Mouse (Mus musculus) CH12.LX (cell line): ENCODE measurements around the gene Farp1.

Source experiments
- CTCF ChIP-seq, 2 experiments: IDR thresholded peaks in 1 of 2; conservative IDR thresholded peaks in 1 of 2; 2 replicates each; pipeline ENCODE4 v1.5.1; 2011 to 2012; ENCODE audit warnings: low read depth in 2 of 2, low read length in 2 of 2, improper control_type of control experiment in 1 of 2, inconsistent platforms in 1 of 2, mild to moderate bottlenecking in 1 of 2, moderate library complexity in 1 of 2
- E2F4 ChIP-seq: IDR thresholded peaks from 2 replicates; pipeline ENCODE4 v1.6.1; 2011; ENCODE audit warnings: low read depth, low read length, improper control_type of control experiment; ENCODE audit not compliant: insufficient replicate concordance
- HCFC1 ChIP-seq: IDR thresholded peaks from 2 replicates; pipeline ENCODE4 v1.6.1; 2012; ENCODE audit warnings: low read depth, mild to moderate bottlenecking, inconsistent platforms, low read length, improper control_type of control experiment
- NELFE ChIP-seq: IDR thresholded peaks from 2 replicates; pipeline ENCODE4 v1.6.1; 2011; ENCODE audit warnings: low read depth, low read length, improper control_type of control experiment
- POLR2A ChIP-seq: IDR thresholded peaks from 2 replicates; pipeline ENCODE4 v1.6.1; 2011; ENCODE audit warnings: low read depth, mild to moderate bottlenecking, improper control_type of control experiment, low read length

GRCm38 (mm10) chr14:121145698-121146097, 110.7 kb downstream of the Farp1 start:
- TF ChIP-seq E2F4 = no peak
- no peak for TF ChIP-seq POLR2A
- TF ChIP-seq CTCF (conservative IDR thresholded peaks at IDR 0.05 in 1 of 2, IDR thresholded peaks at IDR 0.05 in 1 of 2; ENCODE audit: low read depth in 2 of 2, low read length in 2 of 2) = no peak
- TF ChIP-seq HCFC1 = no peak
- TF ChIP-seq NELFE = no peak
